Mouse (Mus musculus) heart, embryonic 16.5 days (tissue): ENCODE measurements around the gene Rabep1. TPM values are rescaled to one million over a fixed set of nuclear protein-coding genes. Genes with fewer than 3 reads are reported as not detected.

Experiments used
- ATAC-seq: fragments of 200-750 bp; cut with Nextera tagmentation; replicated peaks from 2 replicates; pipeline ENCODE4 v1.8.0; 2017; ENCODE audit warnings: moderate number of reproducible peaks; ENCODE audit not compliant: insufficient read depth, low FRiP score; ENCODE audit errors: extremely low read depth
- H3K27ac ChIP-seq: fragments of 300-500 bp; sonication (generic); 2 replicates; pipeline ENCODE4 v1.5.1; 2014; ENCODE audit warnings: mild to moderate bottlenecking, low read length, control low read depth, moderate library complexity
- H3K27me3 ChIP-seq: fragments of 300-500 bp; sonication (generic); 2 replicates; pipeline ENCODE4 v1.6.1; 2014; ENCODE audit warnings: low read length, mixed read lengths; ENCODE audit not compliant: control insufficient read depth, insufficient read depth
- H3K36me3 ChIP-seq: fragments of 300-500 bp; sonication (generic); 2 replicates; pipeline ENCODE4 v1.6.1; 2014; ENCODE audit not compliant: control insufficient read depth, insufficient read depth
- H3K4me1 ChIP-seq: fragments of 300-500 bp; sonication (generic); 2 replicates; pipeline ENCODE4 v1.6.1; 2014; ENCODE audit warnings: low read length, mixed read lengths; ENCODE audit not compliant: control insufficient read depth, insufficient read depth
- H3K4me2 ChIP-seq: fragments of 300-500 bp; sonication (generic); 2 replicates; pipeline ENCODE4 v1.6.1; 2014; ENCODE audit warnings: low read depth, mild to moderate bottlenecking, control low read depth, low read length
- H3K4me3 ChIP-seq: fragments of 300-500 bp; sonication (generic); 2 replicates; pipeline ENCODE4 v1.5.1; 2014; ENCODE audit warnings: mild to moderate bottlenecking, control low read depth, low read length
- H3K9ac ChIP-seq: fragments of 300-500 bp; sonication (generic); 2 replicates; pipeline ENCODE4 v1.6.1; 2014; ENCODE audit warnings: low read length, control low read depth
- H3K9me3 ChIP-seq: fragments of 300-500 bp; sonication (generic); replicated peaks from 2 replicates; pipeline ENCODE4 v1.6.1; 2016; ENCODE audit warnings: low read length; ENCODE audit not compliant: control insufficient read depth
- WGBS: fragments of 180-500 bp; shearing (Covaris S2); extraction: QIAGEN DNeasy Blood & Tissue Kit; methylation state at CpG from one replicate; pipeline ENCODE4 v1.1.7; 2014; 5-methylcytosine and 5-hydroxymethylcytosine counted together
- polyA plus RNA-seq: library from polyadenylated mRNA; unstranded; fragments of >200 nt; fragmentation: Nextera tagmentation; extraction: Ambion mirVana; gene quantifications from 2 replicates; pipeline ENCODE4 v1.2.1, GENCODE M21; 2015

The Rabep1 gene
- 26.8 and 28.7 TPM in 2 replicates for polyA plus RNA-seq

DNA sequence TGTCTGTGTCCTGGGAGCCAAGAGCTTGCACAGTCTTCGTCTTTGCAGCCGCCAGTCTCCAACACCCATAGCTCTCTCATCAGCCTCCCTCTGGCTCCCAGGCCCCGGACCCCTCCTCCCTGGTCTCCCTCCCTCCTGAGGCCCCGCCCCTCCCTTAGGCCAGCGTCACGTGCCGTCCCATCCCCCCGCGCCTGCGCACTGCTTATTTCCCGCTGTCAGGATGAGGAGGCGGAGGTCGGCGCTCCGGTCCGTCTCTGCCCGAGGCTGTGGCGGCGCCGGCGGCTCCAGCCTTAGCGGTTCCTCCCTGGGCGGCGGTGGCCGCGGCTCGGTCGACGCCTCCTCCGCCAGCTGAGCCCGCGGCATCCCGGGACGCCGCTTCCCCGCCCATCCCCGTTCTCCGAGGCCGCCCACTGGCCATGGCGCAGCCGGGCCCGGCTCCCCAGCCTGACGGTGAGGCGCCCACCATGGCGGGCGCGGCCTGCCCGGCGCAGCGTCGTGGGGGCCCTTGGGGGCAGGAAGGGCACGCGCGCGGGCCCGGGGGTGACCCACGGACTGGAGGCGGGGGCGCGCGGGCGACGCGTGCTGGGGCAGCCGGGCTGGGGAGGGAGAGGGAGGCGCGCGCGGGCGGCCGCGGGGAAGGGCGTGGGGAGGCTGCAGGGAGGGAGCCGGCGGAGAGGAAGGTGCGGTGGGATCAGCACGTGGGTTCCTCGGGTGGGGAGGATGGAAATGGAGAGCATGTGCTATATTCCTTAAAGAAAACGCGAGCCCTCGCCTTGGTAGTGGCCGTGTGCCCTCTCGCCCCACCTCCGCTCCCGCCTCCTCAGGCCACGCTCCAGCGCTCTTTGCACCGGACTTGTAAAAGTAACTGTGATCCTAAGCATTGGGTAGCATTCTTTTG lies at the start of gene Rabep1:
Rabep1 (plus strand) TSS at position 220 of the 898 bp plus-strand sequence.
- Histone ChIP-seq H3K27me3 (no peaks in the 10 kb centered on the region), H3K4me1 (peaks cover 16% of the 10 kb centered on the region), H3K36me3 (no peaks in the 10 kb centered on the region), H3K27ac (peak within 1 kb of the TSS; percentile 83), H3K9ac (peak within 1 kb of the TSS; percentile 75), H3K4me2 (peak within 1 kb of the TSS; percentile 80), H3K9me3 (no peaks in the 10 kb centered on the region), H3K4me3 (peak within 1 kb of the TSS; percentile 60)
- peak; percentile 97 for ATAC-seq
- WGBS = 1% methylated on average over 83 of the region's 88 CpGs

DNA sequence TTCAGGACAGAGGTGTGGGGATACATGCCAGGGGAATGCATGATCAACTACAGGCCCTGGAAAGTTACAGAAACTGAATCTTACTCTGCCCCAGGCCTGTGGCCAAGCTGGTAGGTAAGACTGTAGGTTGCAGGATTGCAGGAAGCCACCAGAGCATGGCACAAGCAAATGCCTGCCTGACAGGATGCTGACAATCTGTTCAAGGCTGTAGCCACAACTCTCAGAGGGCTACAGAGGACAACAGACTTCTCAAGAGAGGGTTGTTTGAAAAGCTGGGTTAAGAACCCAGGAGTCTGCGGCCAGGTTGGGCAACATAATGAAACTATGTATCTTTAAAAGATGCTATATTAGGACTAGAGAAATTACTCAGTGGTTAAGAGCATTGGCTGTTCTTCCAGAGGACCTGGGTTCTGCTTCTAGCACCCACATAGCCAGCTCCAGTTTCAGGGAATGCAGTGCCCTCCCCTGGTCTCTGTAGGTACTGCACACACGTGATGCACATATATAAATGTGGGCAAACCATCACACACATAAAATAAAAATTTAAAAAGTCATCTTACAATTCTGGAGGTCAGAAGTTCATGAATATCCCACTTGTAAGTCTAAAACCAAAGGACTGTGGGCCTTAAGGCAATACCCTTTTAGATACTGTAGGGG lies 42.2 kb upstream of the Rabep1 start:
- no peaks in the 10 kb centered on the region for H3K4me1 ChIP-seq
- H3K36me3 ChIP-seq = no peaks in the 10 kb centered on the region
- H3K9me3 ChIP-seq = no peaks in the 10 kb centered on the region
- no peaks in the 10 kb centered on the region for H3K27me3 ChIP-seq
- 84% methylated on average over 2 of the region's 2 CpGs for WGBS
- no peak overlapping the region for H3K4me3 ChIP-seq
- H3K4me2 ChIP-seq = no peak overlapping the region
- no peak overlapping the region for H3K9ac ChIP-seq
- H3K27ac ChIP-seq = no peak overlapping the region
- ATAC-seq = no peak

DNA sequence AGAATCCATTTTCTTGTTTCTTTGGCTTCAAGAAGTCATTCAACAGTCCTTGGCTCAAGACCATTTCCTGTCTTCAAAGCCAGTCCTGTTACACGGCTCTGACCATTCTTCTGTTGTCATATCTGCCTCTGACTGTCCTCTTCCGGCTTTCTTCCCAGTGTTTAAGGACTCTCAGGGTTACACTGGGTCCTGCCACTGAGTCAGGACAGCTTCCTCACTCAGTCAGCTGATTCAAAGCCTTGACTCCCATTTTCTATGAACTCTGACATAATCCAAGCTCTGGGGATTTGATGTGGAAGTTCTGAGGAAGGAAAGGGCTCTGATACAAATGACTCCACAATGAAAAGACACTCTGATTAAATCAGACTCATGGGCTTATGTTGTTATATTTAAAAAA lies 41.7 kb upstream of the Rabep1 start:
- no peaks in the 10 kb centered on the region for H3K9me3 ChIP-seq
- no peak for ATAC-seq
- H3K36me3 ChIP-seq = no peaks in the 10 kb centered on the region
- 54% methylated on average over 2 of the region's 2 CpGs for WGBS
- no peaks in the 10 kb centered on the region for H3K27me3 ChIP-seq
- H3K9ac ChIP-seq = no peak overlapping the region
- H3K4me1 ChIP-seq = no peaks in the 10 kb centered on the region
- H3K27ac ChIP-seq = no peak overlapping the region
- no peak overlapping the region for H3K4me3 ChIP-seq
- H3K4me2 ChIP-seq = no peak overlapping the region

DNA sequence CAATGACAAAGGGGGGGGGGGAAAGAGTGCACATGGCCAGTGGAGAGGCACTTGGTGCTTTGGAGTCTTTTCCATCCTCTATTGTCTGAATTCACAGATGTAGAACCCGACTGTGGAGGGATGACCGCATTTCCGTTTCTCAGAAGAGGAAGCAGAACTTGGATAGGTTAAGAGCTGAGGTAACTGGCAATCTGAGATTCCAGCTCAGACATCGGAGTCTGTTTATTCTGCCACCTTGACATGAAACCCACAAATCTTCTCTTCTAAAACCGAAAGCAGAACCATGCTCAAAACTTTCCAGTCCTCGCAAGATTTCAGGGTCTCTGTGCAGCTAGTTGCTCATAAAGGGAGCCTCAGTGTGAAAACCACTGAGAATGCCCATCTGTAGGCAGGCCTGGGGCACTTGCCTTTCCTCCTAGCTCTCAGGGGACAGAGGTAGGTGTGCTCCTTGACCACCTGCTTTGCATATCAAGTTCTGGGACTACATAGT lies 40.8 kb upstream of the Rabep1 start:
- Histone ChIP-seq H3K9ac (no peak overlapping the region), H3K27ac (peak overlapping the region; percentile 60; the same call in 1 of the 2 replicates), H3K4me1 (no peaks in the 10 kb centered on the region), H3K9me3 (no peaks in the 10 kb centered on the region), H3K4me3 (no peak overlapping the region), H3K36me3 (no peaks in the 10 kb centered on the region), H3K4me2 (no peak overlapping the region), H3K27me3 (no peaks in the 10 kb centered on the region)
- no peak for ATAC-seq
- WGBS = 67% methylated on average over 6 of the region's 6 CpGs

DNA sequence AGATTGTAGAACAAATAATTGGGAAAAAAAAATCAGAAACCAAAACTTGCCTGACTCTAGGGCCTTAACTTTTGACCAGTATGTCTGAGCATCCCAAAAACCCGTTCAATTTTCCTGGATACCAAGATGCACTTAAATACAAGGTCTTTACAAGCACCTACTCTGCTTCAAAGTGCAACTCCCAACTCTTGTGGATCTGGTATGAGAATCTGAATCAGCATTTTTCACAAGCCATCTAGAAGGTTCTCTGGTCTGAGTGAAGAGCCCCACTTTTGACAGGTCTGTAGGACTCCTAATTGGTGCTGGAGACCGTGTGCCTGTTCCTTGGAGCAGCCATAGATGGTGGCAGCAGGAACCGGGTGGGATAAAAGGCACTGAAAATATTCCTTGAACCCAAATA lies 40.2 kb upstream of the Rabep1 start:
- Histone ChIP-seq H3K4me3 (no peak overlapping the region), H3K9me3 (no peaks in the 10 kb centered on the region), H3K27me3 (no peaks in the 10 kb centered on the region), H3K9ac (no peak overlapping the region), H3K4me2 (no peak overlapping the region), H3K36me3 (no peaks in the 10 kb centered on the region), H3K4me1 (no peaks in the 10 kb centered on the region), H3K27ac (no peak overlapping the region)
- no peak for ATAC-seq
- WGBS = 77% methylated on average over 3 of the region's 3 CpGs

DNA sequence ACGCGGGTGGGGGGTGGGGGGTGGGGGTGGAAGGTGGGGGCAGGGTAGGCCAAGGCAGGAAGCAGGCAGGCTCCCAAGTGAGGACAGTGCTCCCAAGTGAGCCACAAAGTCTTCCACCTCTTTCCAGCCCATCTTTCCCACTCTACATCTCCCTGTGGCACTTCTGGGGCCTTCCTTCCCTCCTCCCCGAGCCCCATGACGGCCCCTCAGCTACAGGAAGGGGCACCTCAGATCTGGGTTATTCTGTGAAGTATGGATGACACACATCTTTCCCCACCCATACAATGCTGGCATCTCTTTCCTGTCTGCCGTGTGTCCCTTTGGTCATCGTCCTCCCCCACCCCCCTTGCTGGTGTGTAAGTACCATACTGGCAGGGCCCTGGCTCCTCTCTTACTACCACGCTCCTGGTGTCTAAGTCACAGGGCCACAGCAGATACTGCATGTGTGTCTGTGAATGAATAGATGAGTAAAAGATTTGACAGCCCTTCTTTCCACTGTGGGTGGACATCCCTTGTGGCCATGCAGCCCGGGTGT lies 38.9 kb upstream of the Rabep1 start:
- Histone ChIP-seq H3K4me2 (peak overlapping the region; percentile 35; the same call in 1 of the 2 replicates), H3K27ac (no peak overlapping the region)
- 66% methylated on average over 8 of the region's 8 CpGs for WGBS

DNA sequence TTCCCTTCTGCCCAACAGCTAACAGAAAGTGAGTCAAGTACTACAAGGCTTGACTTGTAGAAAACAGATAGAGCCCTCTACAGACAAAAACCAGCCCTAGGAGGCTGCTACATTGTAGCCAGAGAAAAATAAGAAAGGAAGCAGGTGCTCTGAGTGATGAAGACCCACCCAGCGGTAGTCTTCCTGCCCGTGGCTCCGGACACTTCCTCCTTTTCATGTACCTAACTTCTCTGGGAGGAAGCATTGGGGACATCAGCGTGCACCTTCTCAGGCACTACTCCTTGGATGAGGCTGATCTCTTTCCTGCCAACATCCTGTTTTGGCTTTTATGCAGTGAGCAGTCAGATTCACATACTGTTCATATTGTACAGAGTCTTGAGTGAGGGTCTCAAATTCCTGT lies 37.9 kb upstream of the Rabep1 start:
- Histone ChIP-seq H3K36me3 (no peaks in the 10 kb centered on the region), H3K27me3 (no peaks in the 10 kb centered on the region), H3K4me2 (no peak overlapping the region), H3K9me3 (no peaks in the 10 kb centered on the region), H3K4me3 (no peak overlapping the region), H3K4me1 (no peaks in the 10 kb centered on the region), H3K9ac (no peak overlapping the region), H3K27ac (no peak overlapping the region)
- ATAC-seq = no peak
- 75% methylated on average over 4 of the region's 4 CpGs for WGBS

More for the DNA sequence above, 38.9 kb upstream of the Rabep1 start:
- Histone ChIP-seq H3K4me1 (no peaks in the 10 kb centered on the region), H3K27me3 (no peaks in the 10 kb centered on the region), H3K36me3 (no peaks in the 10 kb centered on the region), H3K4me3 (no peak overlapping the region), H3K9me3 (no peaks in the 10 kb centered on the region), H3K9ac (no peak overlapping the region)
- ATAC-seq = no peak

DNA sequence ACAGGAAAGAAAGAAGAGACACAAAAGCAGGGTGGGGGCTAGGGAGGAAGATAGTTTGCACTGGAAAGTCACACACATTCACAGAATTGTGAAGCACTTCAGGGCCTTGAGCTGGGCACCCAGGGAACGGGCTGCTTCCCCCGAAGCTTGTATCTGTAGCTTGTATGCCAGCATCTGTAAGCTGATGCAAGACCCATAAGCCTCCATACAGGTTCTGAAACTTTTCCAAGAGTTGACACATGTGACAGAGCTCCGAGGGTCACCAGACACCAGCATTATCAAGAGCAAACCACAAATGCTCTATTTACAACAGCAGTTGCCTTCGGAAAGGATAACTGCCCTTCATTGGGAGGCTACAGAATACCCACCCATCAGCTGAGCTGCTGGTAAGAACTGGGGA lies 36.9 kb upstream of the Rabep1 start:
- no peak overlapping the region for H3K4me3 ChIP-seq

DNA sequence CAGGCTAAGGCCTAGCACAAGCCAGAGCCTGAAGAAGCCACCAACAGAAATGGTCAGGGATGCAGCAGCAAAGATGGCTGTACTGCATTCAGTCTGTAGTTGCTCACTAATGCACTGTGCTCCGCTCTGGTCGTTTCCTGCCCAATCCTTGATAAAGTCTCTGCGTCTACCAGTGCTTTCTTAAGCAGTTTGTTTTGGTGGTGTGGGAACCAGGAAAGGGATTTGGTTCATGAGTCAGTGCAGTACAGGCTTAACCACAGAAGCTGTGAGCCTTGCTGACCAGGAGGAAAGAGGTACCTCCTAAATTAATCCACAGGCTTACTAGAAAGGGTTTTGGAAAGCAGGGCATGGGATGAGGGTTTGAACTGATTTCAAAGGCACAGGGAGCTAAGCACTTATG lies 36.5 kb upstream of the Rabep1 start:
- no peaks in the 10 kb centered on the region for H3K9me3 ChIP-seq
- H3K4me3 ChIP-seq = no peak overlapping the region
- H3K27ac ChIP-seq = no peak overlapping the region
- H3K9ac ChIP-seq = no peak overlapping the region
- ATAC-seq = no peak
- no peaks in the 10 kb centered on the region for H3K27me3 ChIP-seq
- 54% methylated on average over 3 of the region's 3 CpGs for WGBS
- H3K4me1 ChIP-seq = no peaks in the 10 kb centered on the region
- no peak overlapping the region for H3K4me2 ChIP-seq
- no peaks in the 10 kb centered on the region for H3K36me3 ChIP-seq

More for the DNA sequence above, 36.9 kb upstream of the Rabep1 start:
- 70% methylated on average over 4 of the region's 4 CpGs for WGBS
- H3K27ac ChIP-seq = no peak overlapping the region; the same call in 1 of the 2 replicates
- ATAC-seq = no peak
- H3K4me1 ChIP-seq = no peaks in the 10 kb centered on the region
- no peaks in the 10 kb centered on the region for H3K27me3 ChIP-seq
- no peak overlapping the region for H3K4me2 ChIP-seq
- no peak overlapping the region for H3K9ac ChIP-seq
- H3K36me3 ChIP-seq = no peaks in the 10 kb centered on the region
- no peaks in the 10 kb centered on the region for H3K9me3 ChIP-seq
